8 mouse cellular contexts compared by ENCODE assay signal in the genomic region with DNA sequence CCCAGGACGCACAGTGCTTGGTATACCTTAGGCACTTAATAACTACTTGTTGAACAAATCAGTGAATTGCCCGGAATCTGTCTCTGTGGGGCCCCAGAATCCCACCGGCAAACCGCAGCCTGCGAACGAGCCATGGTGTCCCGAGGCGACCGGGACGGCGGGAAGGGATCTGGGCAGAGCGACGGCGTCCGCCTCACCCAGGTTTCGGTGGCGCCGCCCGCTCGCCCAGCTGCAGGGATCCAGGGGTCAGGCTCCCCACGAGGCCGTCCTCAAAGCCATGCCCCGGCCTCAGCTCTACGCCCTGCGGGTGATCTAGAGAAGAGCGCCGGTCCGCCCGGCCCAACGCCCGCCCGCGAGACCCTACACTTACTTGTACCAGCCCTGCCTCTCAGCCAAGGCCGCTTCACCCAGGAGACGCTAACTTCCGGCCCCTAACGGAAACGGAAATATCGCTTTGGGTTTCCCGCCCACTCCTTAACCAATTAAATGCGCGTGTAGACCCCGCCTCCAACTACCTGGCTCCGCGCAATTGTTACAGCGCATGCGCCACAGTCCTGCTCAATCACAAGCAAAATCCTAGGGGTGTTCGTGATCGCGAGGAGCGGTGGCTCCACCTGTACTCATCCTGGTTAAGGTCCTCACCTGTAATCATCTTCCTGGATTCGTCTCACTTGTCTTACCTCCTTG. TPM values are rescaled to one million over a fixed set of nuclear protein-coding genes. Genes with fewer than 3 reads are reported as not detected.
A peak's percentile ranks its signal among the peaks of the same experiment; 100 is the strongest.
DNase-seq lines count a peak whose midpoint lies in the region; ATAC-seq lines count a peak whose summit lies in the region.

TSS of gene Elof1 (minus strand) at position 433 of the 687 bp plus-strand sequence.

- peaks cover 24% of the 10 kb centered on the region for H3K36me3 ChIP-seq in heart, embryonic 14.5 days (ENCODE audit: control insufficient read depth, insufficient read depth, low read length)
- peaks cover 26% of the 10 kb centered on the region for H3K36me3 ChIP-seq in liver, embryonic 13.5 days
- peaks cover 8% of the 10 kb centered on the region for H3K36me3 ChIP-seq in stomach, embryonic 16.5 days (ENCODE audit: control insufficient read depth, insufficient read depth, low read length)

- H3K4me1 ChIP-seq in heart, embryonic 14.5 days (ENCODE audit: control insufficient read depth in 2 of 2, insufficient read depth in 2 of 2, low read length in 2 of 2), result peaks cover 4 to 10% of the 10 kb centered on the region in 2 experiments
- H3K4me1 ChIP-seq in liver, embryonic 13.5 days (replicated peaks), result peaks cover 55% of the 10 kb centered on the region
- peaks cover 12% of the 10 kb centered on the region for H3K4me1 ChIP-seq in stomach, embryonic 16.5 days (ENCODE audit: control insufficient read depth, insufficient read depth, low read length)

- peak within 1 kb of the TSS; percentile 34 to 45; a peak in 3 of 4 replicates for H3K27ac ChIP-seq in heart, embryonic 14.5 days (replicated peaks in 1 of 2; ENCODE audit: control insufficient read depth in 1 of 2, insufficient read depth in 1 of 2, low read depth in 2 of 2, low read length in 2 of 2)
- peak within 1 kb of the TSS; percentile 82 for H3K27ac ChIP-seq in liver, embryonic 13.5 days
- peak within 1 kb of the TSS; percentile 60 for H3K27ac ChIP-seq in stomach, embryonic 16.5 days (ENCODE audit: low read length)

- ATAC-seq in CD4-positive, CD25-positive, alpha-beta regulatory T cell, adult 4 months, result peak; percentile 98
- ATAC-seq in heart, embryonic 14.5 days (ENCODE audit: insufficient number of reproducible peaks, insufficient read depth, low FRiP score, low read depth), result peak; percentile 85
- peak; percentile 90 for ATAC-seq in liver, embryonic 13.5 days (ENCODE audit: low read depth)
- ATAC-seq in stomach, embryonic 16.5 days (ENCODE audit: insufficient read depth, low FRiP score), result peak; percentile 96

- H3K27me3 ChIP-seq in heart, embryonic 14.5 days (ENCODE audit: control insufficient read depth, insufficient read depth, low read length), result no peaks in the 10 kb centered on the region
- no peaks in the 10 kb centered on the region for H3K27me3 ChIP-seq in liver, embryonic 13.5 days
- no peaks in the 10 kb centered on the region for H3K27me3 ChIP-seq in stomach, embryonic 16.5 days (ENCODE audit: control insufficient read depth, insufficient read depth, low read length)

- H3K4me2 ChIP-seq in heart, embryonic 14.5 days (ENCODE audit: low read length), result peak within 1 kb of the TSS; percentile 89
- peak within 1 kb of the TSS; percentile 92 for H3K4me2 ChIP-seq in liver, embryonic 13.5 days
- H3K4me2 ChIP-seq in stomach, embryonic 16.5 days (ENCODE audit: low read depth, low read length), result peak within 1 kb of the TSS; percentile 88

- peak within 1 kb of the TSS; percentile 79 to 91 for H3K4me3 ChIP-seq in heart, embryonic 14.5 days (ENCODE audit: control insufficient read depth in 1 of 2, insufficient read depth in 1 of 2, low read depth in 1 of 2, low read length in 2 of 2)
- H3K4me3 ChIP-seq in liver, embryonic 13.5 days (replicated peaks), result peak within 1 kb of the TSS; percentile 92
- peak within 1 kb of the TSS; percentile 79 for H3K4me3 ChIP-seq in stomach, embryonic 16.5 days (replicated peaks; ENCODE audit: low read length)

- H3K9ac ChIP-seq in heart, embryonic 14.5 days (ENCODE audit: low read length), result peak within 1 kb of the TSS; percentile 89
- H3K9ac ChIP-seq in liver, embryonic 13.5 days, result peak within 1 kb of the TSS; percentile 89
- peak within 1 kb of the TSS; percentile 88 for H3K9ac ChIP-seq in stomach, embryonic 16.5 days (ENCODE audit: low read length)

- WGBS in heart, embryonic 14.5 days, result under 1% methylated on average over 52 of the region's 52 CpGs
- WGBS in liver, embryonic 13.5 days (ENCODE audit: insufficient replicate concordance), result under 1% methylated on average over 52 of the region's 52 CpGs
- WGBS in stomach, embryonic 16.5 days, result under 1% methylated on average over 52 of the region's 52 CpGs

- H3K9me3 ChIP-seq in heart, embryonic 14.5 days (ENCODE audit: control insufficient read depth, low read length), result no peaks in the 10 kb centered on the region
- no peaks in the 10 kb centered on the region for H3K9me3 ChIP-seq in liver, embryonic 13.5 days (replicated peaks)
- H3K9me3 ChIP-seq in stomach, embryonic 16.5 days (replicated peaks; ENCODE audit: control insufficient read depth, low read length), result no peaks in the 10 kb centered on the region

- DNase-seq in c-Kit-negative CD71-positive TER-119-positive erythroid progenitor cells, embryonic 14.5 days (ENCODE audit: low read depth, low spot score), result peak; percentile 96
- DNase-seq in fibroblast of lung, adult 2 months (ENCODE audit: low read depth), result peak; percentile 90
- DNase-seq in kidney, postnatal 14 days, result peak; percentile 96
- peak; percentile 93 for DNase-seq in liver, embryonic 13.5 days
- DNase-seq in neural tube, embryonic 10.5 days (ENCODE audit: extremely low spot score, low spot score), result peak; percentile 94

RNA-seq across cellular contexts. Expression of gene Elof1, which starts in this region (rescaled TPM):
- polyA plus RNA-seq in CD4-positive, CD25-positive, alpha-beta regulatory T cell, adult 4 months (2017; shearing (Covaris generic)), result 10 to 100 TPM; 76.4 to 95.1 TPM
- polyA plus RNA-seq in heart, embryonic 14.5 days (2014; fragmentation: Nextera tagmentation; extraction: Ambion mirVana), result 117 and 129 TPM in 2 replicates
- polyA plus RNA-seq in liver, embryonic 13.5 days (2015; fragmentation: Nextera tagmentation; extraction: Ambion mirVana), result 103 and 109 TPM in 2 replicates
- polyA plus RNA-seq in stomach, embryonic 16.5 days (2015; fragmentation: Nextera tagmentation; extraction: Ambion mirVana), result 152 and 158 TPM in 2 replicates

Comparison
In these comparisons a context has a peak if more than half of its experiments do, and no peak if none do; other contexts are left out.
1. Peak in every context shown above with its lines: DNase-seq, ATAC-seq, H3K4me3 ChIP-seq and H3K27ac ChIP-seq.